Mouse (Mus musculus): Measurements from ENCODE around the gene Rbms3. TPM values are rescaled to one million over a fixed set of nuclear protein-coding genes. Genes with fewer than 3 reads are reported as not detected.
A peak's percentile ranks its signal among the peaks of the same experiment; 100 is the strongest.

Rbms3 gene
- polyA plus RNA-seq, 1 experiment from 2014 or later, result 68.6 TPM

DNA sequence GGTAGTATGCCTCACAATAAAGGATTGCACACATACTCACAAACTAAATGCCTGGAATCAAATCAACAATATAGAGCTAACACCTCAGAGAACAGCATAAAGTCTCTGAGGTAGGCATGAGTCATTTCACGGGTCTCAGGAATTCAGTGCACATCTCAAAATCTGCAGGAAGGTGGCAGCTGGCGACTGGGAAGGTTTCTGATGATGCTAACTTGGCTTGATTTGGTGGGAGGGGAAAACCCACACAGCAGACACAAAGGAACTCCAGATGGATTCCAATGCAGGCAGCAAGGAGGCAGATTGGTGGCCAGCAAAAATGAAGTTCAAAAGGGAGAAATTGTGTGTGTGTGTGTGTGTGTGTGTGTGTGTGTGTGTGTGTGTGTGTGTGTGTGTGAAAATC, 193.9 kb downstream of the Rbms3 start:
- 62% methylated on average over 2 of the region's 2 CpGs for WGBS

DNA sequence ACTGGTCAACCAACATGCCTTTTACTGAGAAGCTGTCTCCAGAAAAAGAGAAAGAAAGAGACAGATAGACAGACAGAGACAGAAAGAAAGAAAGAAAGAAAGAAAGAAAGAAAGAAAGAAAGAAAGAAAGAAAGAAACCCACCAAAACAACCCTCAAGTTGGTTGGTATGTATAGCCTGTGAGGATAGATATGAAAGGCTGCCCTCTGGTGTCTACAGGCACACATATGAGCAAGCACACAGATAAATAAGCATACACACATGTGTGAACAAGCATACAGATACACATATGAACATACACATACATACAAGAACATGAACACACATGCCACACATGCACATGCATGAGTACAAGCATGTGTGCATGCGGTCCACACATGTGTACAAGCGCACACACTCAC, 199.0 kb downstream of the Rbms3 start:
- H3K4me2 ChIP-seq (ENCODE audit: low read length), result no peak overlapping the region
- H3K9me3 ChIP-seq (ENCODE audit: control insufficient read depth, low read length), result no peaks in the 10 kb centered on the region
- H3K27me3 ChIP-seq (replicated peaks; ENCODE audit: control insufficient read depth, insufficient read depth, low read length), result no peaks in the 10 kb centered on the region
- no peak for ATAC-seq (replicated peaks; ENCODE audit: low FRiP score, low TSS enrichment, low read depth)
- no peak overlapping the region for H3K9ac ChIP-seq (ENCODE audit: low read length)
- H3K27ac ChIP-seq (ENCODE audit: low read depth), result no peak overlapping the region
- H3K4me3 ChIP-seq (ENCODE audit: low read depth, low read length), result no peak overlapping the region
- 88% methylated on average over 2 of the region's 2 CpGs for WGBS
- DNase-seq (ENCODE audit: low spot score), result no peak
- no peaks in the 10 kb centered on the region for H3K4me1 ChIP-seq (replicated peaks; ENCODE audit: control insufficient read depth, insufficient read depth, low read length)
- no peaks in the 10 kb centered on the region for H3K36me3 ChIP-seq (ENCODE audit: control insufficient read depth, insufficient read depth, low read length)

More for the DNA sequence above, 193.9 kb downstream of the Rbms3 start:
- H3K4me2 ChIP-seq (ENCODE audit: low read length), result no peak overlapping the region
- no peaks in the 10 kb centered on the region for H3K36me3 ChIP-seq (ENCODE audit: control insufficient read depth, insufficient read depth, low read length)
- ATAC-seq (replicated peaks; ENCODE audit: low FRiP score, low TSS enrichment, low read depth), result no peak
- H3K27ac ChIP-seq (ENCODE audit: low read depth), result no peak overlapping the region
- no peak overlapping the region for H3K4me3 ChIP-seq (ENCODE audit: low read depth, low read length)
- no peaks in the 10 kb centered on the region for H3K9me3 ChIP-seq (ENCODE audit: control insufficient read depth, low read length)
- no peaks in the 10 kb centered on the region for H3K27me3 ChIP-seq (replicated peaks; ENCODE audit: control insufficient read depth, insufficient read depth, low read length)
- H3K4me1 ChIP-seq (replicated peaks; ENCODE audit: control insufficient read depth, insufficient read depth, low read length), result no peaks in the 10 kb centered on the region
- no peak for DNase-seq (ENCODE audit: low spot score)
- no peak overlapping the region for H3K9ac ChIP-seq (ENCODE audit: low read length)

DNA sequence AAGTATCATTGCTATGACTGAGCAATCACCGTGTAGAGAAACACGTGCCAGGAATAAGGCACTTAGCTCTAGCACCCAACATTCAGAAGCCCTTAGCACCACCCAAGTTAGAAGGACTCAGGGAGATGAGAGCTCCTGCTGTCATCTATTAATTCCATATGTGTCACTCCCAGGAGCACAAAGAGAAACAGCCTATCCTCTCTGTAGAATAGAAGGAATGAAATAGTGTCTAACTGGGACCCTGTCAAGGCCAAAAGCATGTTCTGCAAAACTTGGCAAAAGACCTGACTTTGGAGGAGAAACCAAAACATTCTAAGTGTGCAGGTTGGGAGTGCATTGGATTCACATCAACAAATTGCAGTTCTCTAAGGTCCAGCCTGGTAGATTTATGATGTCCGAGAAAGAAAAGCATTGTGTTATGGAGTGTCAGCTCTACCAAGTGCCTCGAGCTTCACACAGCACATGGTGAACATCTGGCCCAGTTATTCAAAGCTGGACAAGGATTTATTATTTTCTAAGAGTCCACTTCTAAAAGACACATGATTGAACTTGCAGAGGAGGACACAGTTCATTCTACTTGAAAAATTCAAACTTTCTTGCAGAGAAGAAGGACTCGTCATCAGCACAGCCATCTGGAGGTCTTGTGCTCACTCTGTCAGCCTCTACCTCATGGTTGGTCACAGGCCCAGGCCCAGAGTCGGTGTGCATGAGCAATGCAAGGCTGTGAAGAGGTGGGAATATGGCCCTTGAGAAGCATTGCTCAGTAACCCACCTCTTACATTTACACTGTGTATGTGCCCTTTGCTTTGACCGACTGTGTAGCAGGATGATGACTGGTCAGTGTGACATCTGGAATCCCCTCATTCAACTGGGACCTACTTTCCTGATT, 200.3 kb downstream of the Rbms3 start:
- peak; percentile 40; the same call in 1 of the 2 replicates for ATAC-seq (replicated peaks; ENCODE audit: low FRiP score, low TSS enrichment, low read depth)
- Histone ChIP-seq H3K4me1 (replicated peaks; ENCODE audit: control insufficient read depth, insufficient read depth, low read length) (no peaks in the 10 kb centered on the region), H3K9ac (ENCODE audit: low read length) (no peak overlapping the region), H3K36me3 (ENCODE audit: control insufficient read depth, insufficient read depth, low read length) (no peaks in the 10 kb centered on the region), H3K27ac (ENCODE audit: low read depth) (no peak overlapping the region), H3K27me3 (replicated peaks; ENCODE audit: control insufficient read depth, insufficient read depth, low read length) (no peaks in the 10 kb centered on the region), H3K4me3 (ENCODE audit: low read depth, low read length) (no peak overlapping the region), H3K4me2 (ENCODE audit: low read length) (no peak overlapping the region), H3K9me3 (ENCODE audit: control insufficient read depth, low read length) (no peaks in the 10 kb centered on the region)
- DNase-seq (ENCODE audit: low spot score), result no peak
- 70% methylated on average over 7 of the region's 7 CpGs for WGBS

GRCm38 (mm10) chr9:117423259-117423658, 206.5 kb downstream of the Rbms3 start:
- ATAC-seq (replicated peaks; ENCODE audit: low FRiP score, low TSS enrichment, low read depth) (no peak), DNase-seq (ENCODE audit: low spot score) (peak; percentile 65)
- H3K4me2 ChIP-seq (ENCODE audit: low read length), result no peak overlapping the region
- H3K4me1 ChIP-seq (replicated peaks; ENCODE audit: control insufficient read depth, insufficient read depth, low read length), result no peaks in the 10 kb centered on the region
- H3K36me3 ChIP-seq (ENCODE audit: control insufficient read depth, insufficient read depth, low read length), result no peaks in the 10 kb centered on the region
- no peak overlapping the region for H3K9ac ChIP-seq (ENCODE audit: low read length)
- 40% methylated on average over 5 of the region's 5 CpGs for WGBS
- H3K9me3 ChIP-seq (ENCODE audit: control insufficient read depth, low read length), result no peaks in the 10 kb centered on the region
- H3K27ac ChIP-seq (ENCODE audit: low read depth), result no peak overlapping the region
- no peaks in the 10 kb centered on the region for H3K27me3 ChIP-seq (replicated peaks; ENCODE audit: control insufficient read depth, insufficient read depth, low read length)
- H3K4me3 ChIP-seq (ENCODE audit: low read depth, low read length), result no peak overlapping the region

DNA sequence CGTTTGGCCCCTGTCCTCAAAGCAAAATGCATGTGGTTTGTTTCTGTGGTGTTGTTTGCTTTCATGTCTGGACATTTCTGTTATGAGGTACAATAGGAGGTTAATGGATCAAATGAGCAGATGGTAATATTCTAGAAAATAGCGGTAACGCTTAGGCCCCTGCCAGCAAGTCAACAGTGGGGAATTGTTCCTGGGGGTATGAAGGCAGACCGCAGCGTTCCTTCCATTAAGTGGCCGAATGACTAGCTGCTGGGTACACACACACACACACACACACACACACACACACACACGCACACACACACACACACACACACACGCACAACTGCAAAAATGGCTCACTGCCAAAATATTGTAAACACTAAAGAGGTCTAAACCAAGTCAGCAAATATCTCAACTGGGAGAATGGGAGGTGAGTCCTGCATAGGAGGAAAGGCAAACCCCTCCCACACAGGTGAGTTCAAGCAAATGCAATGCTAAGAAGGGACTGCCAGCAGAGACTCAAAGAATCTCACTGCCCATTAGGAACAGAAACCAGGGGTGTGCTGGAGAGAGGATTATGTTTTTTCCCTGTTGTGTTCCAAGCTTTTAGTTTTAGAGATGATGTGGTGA, 209.7 kb downstream of the Rbms3 start:
- H3K4me2 ChIP-seq (ENCODE audit: low read length), result no peak overlapping the region
- DNase-seq (ENCODE audit: low spot score) (no peak), ATAC-seq (replicated peaks; ENCODE audit: low FRiP score, low TSS enrichment, low read depth) (no peak)
- no peak overlapping the region for H3K27ac ChIP-seq (ENCODE audit: low read depth)
- H3K4me3 ChIP-seq (ENCODE audit: low read depth, low read length), result no peak overlapping the region
- H3K9me3 ChIP-seq (ENCODE audit: control insufficient read depth, low read length), result no peaks in the 10 kb centered on the region
- H3K4me1 ChIP-seq (replicated peaks; ENCODE audit: control insufficient read depth, insufficient read depth, low read length), result no peaks in the 10 kb centered on the region
- no peaks in the 10 kb centered on the region for H3K36me3 ChIP-seq (ENCODE audit: control insufficient read depth, insufficient read depth, low read length)
- 79% methylated on average over 8 of the region's 8 CpGs for WGBS
- H3K9ac ChIP-seq (ENCODE audit: low read length), result no peak overlapping the region
- H3K27me3 ChIP-seq (replicated peaks; ENCODE audit: control insufficient read depth, insufficient read depth, low read length), result no peaks in the 10 kb centered on the region

DNA sequence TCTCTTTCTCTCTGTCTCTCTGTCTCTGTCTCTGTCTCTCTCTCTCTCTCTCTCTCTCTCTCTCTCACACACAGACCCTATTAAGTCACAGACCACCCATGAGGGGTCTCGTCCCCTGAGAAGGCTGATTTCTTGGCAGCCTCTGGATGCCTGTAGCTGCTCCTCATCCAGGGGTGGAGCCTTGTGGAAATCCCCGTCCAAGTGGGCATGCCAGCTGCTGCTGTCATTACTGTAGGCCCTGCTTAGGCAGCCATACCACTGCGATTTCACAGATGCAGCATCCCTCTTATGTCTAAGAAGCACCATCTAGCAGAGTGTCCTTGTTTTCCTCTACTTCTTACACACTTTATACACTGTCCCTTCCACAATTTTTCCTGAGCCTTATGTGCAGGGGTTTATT, 216.5 kb downstream of the Rbms3 start:
- ATAC-seq (replicated peaks; ENCODE audit: low FRiP score, low TSS enrichment, low read depth), result no peak
- WGBS, result 44% methylated on average over 3 of the region's 3 CpGs

GRCm38 (mm10) chr9:117412584-117412983, 217.1 kb downstream of the Rbms3 start:
- no peaks in the 10 kb centered on the region for H3K27me3 ChIP-seq (replicated peaks; ENCODE audit: control insufficient read depth, insufficient read depth, low read length)
- no peak overlapping the region for H3K9ac ChIP-seq (ENCODE audit: low read length)
- H3K36me3 ChIP-seq (ENCODE audit: control insufficient read depth, insufficient read depth, low read length), result no peaks in the 10 kb centered on the region
- WGBS, result 50% methylated on average over 2 of the region's 2 CpGs
- H3K27ac ChIP-seq (ENCODE audit: low read depth), result no peak overlapping the region
- H3K4me1 ChIP-seq (replicated peaks; ENCODE audit: control insufficient read depth, insufficient read depth, low read length), result no peaks in the 10 kb centered on the region
- DNase-seq (ENCODE audit: low spot score) (no peak), ATAC-seq (replicated peaks; ENCODE audit: low FRiP score, low TSS enrichment, low read depth) (no peak)
- H3K4me2 ChIP-seq (ENCODE audit: low read length), result no peak overlapping the region
- H3K4me3 ChIP-seq (ENCODE audit: low read depth, low read length), result no peak overlapping the region
- H3K9me3 ChIP-seq (ENCODE audit: control insufficient read depth, low read length), result no peaks in the 10 kb centered on the region

More for the DNA sequence above, 216.5 kb downstream of the Rbms3 start:
- no peak overlapping the region for H3K27ac ChIP-seq (ENCODE audit: low read depth)
- H3K9me3 ChIP-seq (ENCODE audit: control insufficient read depth, low read length), result no peaks in the 10 kb centered on the region
- DNase-seq (ENCODE audit: low spot score), result no peak
- no peak overlapping the region for H3K9ac ChIP-seq (ENCODE audit: low read length)
- H3K4me3 ChIP-seq (ENCODE audit: low read depth, low read length), result no peak overlapping the region
- H3K4me1 ChIP-seq (replicated peaks; ENCODE audit: control insufficient read depth, insufficient read depth, low read length), result no peaks in the 10 kb centered on the region
- H3K27me3 ChIP-seq (replicated peaks; ENCODE audit: control insufficient read depth, insufficient read depth, low read length), result no peaks in the 10 kb centered on the region
- no peaks in the 10 kb centered on the region for H3K36me3 ChIP-seq (ENCODE audit: control insufficient read depth, insufficient read depth, low read length)
- no peak overlapping the region for H3K4me2 ChIP-seq (ENCODE audit: low read length)

GRCm38 (mm10) chr9:117404621-117405020, 225.1 kb downstream of the Rbms3 start:
- ATAC-seq (replicated peaks; ENCODE audit: low FRiP score, low TSS enrichment, low read depth), result no peak
- 83% methylated on average over 4 of the region's 4 CpGs for WGBS
- no peak overlapping the region for H3K27ac ChIP-seq (ENCODE audit: low read depth)
- no peak overlapping the region for H3K4me2 ChIP-seq (ENCODE audit: low read length)
- H3K4me1 ChIP-seq (replicated peaks; ENCODE audit: control insufficient read depth, insufficient read depth, low read length), result peaks cover 7% of the 10 kb centered on the region; the same call in 1 of the 2 replicates
- H3K9ac ChIP-seq (ENCODE audit: low read length), result no peak overlapping the region
- DNase-seq (ENCODE audit: low spot score), result no peak
- H3K4me3 ChIP-seq (ENCODE audit: low read depth, low read length), result no peak overlapping the region
- H3K36me3 ChIP-seq (ENCODE audit: control insufficient read depth, insufficient read depth, low read length), result no peaks in the 10 kb centered on the region
- no peaks in the 10 kb centered on the region for H3K27me3 ChIP-seq (replicated peaks; ENCODE audit: control insufficient read depth, insufficient read depth, low read length)
- H3K9me3 ChIP-seq (ENCODE audit: control insufficient read depth, low read length), result no peaks in the 10 kb centered on the region

Measured in intestine, embryonic 14.5 days (tissue).